In the genomic region with DNA sequence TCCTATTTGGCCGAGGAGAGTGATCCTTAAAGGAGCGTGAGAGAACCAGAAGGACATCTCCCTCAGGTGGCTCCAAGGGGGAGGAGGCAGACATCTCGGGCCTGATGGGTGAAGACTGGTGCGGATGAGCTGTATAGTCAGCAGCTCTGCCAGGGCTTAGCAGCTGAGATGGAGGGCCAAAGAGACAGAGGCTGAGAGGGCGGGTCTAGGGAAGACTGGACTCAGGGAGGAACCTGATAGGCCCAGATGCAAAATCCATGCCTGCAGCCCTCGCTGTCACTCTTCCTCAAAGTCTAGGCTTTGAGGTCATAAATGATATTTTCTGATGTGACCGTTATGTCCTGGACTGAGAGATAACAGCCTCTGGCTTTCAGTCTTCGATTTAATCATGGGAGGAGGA, we compare ENCODE assay signal across 36 mouse cellular contexts. TPM values are rescaled to one million over a fixed set of nuclear protein-coding genes. Genes with fewer than 3 reads are reported as not detected.
"Had no signal": no experiment of that assay in that cellular context is flagged by ENCODE, and none has a peak within 500 bp of the region (broad histone marks: within the 10 kb centered on the region; RNA-seq: fewer than 3 reads in every experiment).

No protein-coding gene starts in this region.

- H3K27me3 ChIP-seq: heart, embryonic 12.5 days; heart, embryonic 15.5 days had no signal

- H3K36me3 ChIP-seq: heart, embryonic 12.5 days; heart, embryonic 13.5 days; heart, embryonic 15.5 days; hindbrain, embryonic 10.5 days; hindbrain, embryonic 12.5 days; hindbrain, embryonic 13.5 days; hindbrain, embryonic 15.5 days; intestine, embryonic 15.5 days; kidney, embryonic 15.5 days had no signal

- H3K4me3 ChIP-seq: heart, embryonic 12.5 days; heart, embryonic 13.5 days; heart, embryonic 15.5 days; hindbrain, embryonic 10.5 days; hindbrain, embryonic 12.5 days; hindbrain, embryonic 13.5 days; hindbrain, embryonic 15.5 days; intestine, embryonic 15.5 days; kidney, embryonic 15.5 days; layer of hippocampus, adult 2 months; left cerebral cortex, adult 2 months had no signal

- H3K9me3 ChIP-seq: heart, embryonic 12.5 days; heart, embryonic 13.5 days; heart, embryonic 15.5 days; hindbrain, embryonic 10.5 days; hindbrain, embryonic 12.5 days; hindbrain, embryonic 13.5 days; hindbrain, embryonic 15.5 days; intestine, embryonic 15.5 days; kidney, embryonic 15.5 days had no signal

- DNase-seq: heart, postnatal 10 days; heart, postnatal 14 days; heart, postnatal 36 days; heart, postnatal 4 days; kidney, adult 11 months; kidney, adult 18-20 months; kidney, adult 2 months; kidney, adult 8-10 months; kidney, adult 9 months; kidney, postnatal 10 days; kidney, postnatal 14 days; kidney, postnatal 25 days; kidney, postnatal 36 days; kidney, postnatal 4 days; layer of hippocampus, adult 9-11 months; layer of hippocampus, postnatal 36 days had no signal

- H3K27ac ChIP-seq: hindbrain, embryonic 10.5 days; hindbrain, embryonic 12.5 days; hindbrain, embryonic 13.5 days; hindbrain, embryonic 14.5 days; hindbrain, embryonic 15.5 days; hindbrain, postnatal 0 days; intestine, embryonic 15.5 days; kidney, embryonic 15.5 days; kidney, postnatal 0 days; layer of hippocampus, adult 2 months; left cerebral cortex, adult 2 months had no signal

- ATAC-seq: hindbrain, embryonic 16.5 days; hindbrain, postnatal 0 days; inflammation-experienced regulatory T-cells, adult 6 months; intestine, embryonic 15.5 days; intestine, embryonic 16.5 days; intestine, postnatal 0 days had no signal

- H3K9ac ChIP-seq: heart, embryonic 12.5 days; heart, embryonic 13.5 days; heart, embryonic 15.5 days; hindbrain, embryonic 12.5 days; hindbrain, embryonic 13.5 days; hindbrain, embryonic 14.5 days; hindbrain, embryonic 15.5 days; intestine, embryonic 15.5 days; kidney, embryonic 15.5 days had no signal

- H3K4me2 ChIP-seq: heart, embryonic 11.5 days; heart, embryonic 12.5 days; heart, embryonic 13.5 days; heart, embryonic 15.5 days; hindbrain, embryonic 12.5 days; hindbrain, embryonic 13.5 days; hindbrain, embryonic 14.5 days; hindbrain, embryonic 15.5 days; intestine, embryonic 15.5 days; kidney, embryonic 15.5 days had no signal

RNA-seq across cellular contexts. Expression of a gene that starts 1.8 kb away (rescaled TPM):
- total RNA-seq: hematopoietic stem cell, adult 5-6 weeks had no signal
- polyA plus RNA-seq: inflammation-experienced regulatory T-cells, adult 6 months had no signal
